ENCODE assay signal across 8 mouse cellular contexts in the genomic region with DNA sequence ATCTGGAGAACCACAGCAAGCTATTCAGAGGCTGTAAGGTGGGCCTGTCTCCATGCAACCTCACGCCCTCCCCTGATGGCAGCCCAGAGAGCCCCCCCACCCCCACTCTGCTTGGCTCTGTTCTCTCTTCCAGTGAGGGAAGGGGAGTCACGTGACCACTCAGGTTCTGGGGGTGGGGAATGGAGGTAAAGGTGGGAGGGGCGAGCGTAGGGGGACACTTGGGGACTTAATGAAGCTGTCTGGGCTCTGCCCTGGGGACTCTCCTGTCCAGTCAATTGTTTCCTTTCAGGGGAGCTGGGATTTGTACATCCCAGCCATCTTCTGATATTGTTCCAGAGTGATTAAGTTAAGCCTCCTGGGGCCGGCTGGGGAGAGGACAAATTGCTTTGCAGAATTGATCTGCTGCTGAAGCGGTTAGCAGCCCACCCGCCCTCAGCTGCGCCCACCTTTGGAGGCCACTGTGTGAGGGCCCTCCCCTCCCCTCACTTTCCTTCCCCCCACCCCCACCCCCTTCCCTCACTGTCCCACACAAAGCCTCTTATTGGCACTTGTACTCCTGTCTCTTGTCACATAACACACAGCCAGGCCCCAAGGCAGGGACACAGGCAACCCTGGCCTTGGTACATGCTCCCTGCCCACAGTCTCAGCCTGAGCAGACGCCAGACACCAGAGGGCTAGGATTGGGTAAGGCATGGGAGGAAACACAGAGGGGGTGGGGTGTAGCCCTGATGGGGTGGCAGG. TPM values are rescaled to one million over a fixed set of nuclear protein-coding genes. Genes with fewer than 3 reads are reported as not detected.
A peak's percentile ranks its signal among the peaks of the same experiment; 100 is the strongest.
DNase-seq lines count a peak whose midpoint lies in the region; ATAC-seq lines count a peak whose summit lies in the region.

No protein-coding gene starts in this region.

- WGBS in intestine, embryonic 14.5 days, result 22% methylated on average over 9 of the region's 9 CpGs
- WGBS in intestine, embryonic 16.5 days, result 19% methylated on average over 9 of the region's 9 CpGs
- 4% methylated on average over 9 of the region's 9 CpGs for WGBS in embryonic facial prominence, embryonic 10.5 days
- WGBS in hindbrain, embryonic 15.5 days, result 9% methylated on average over 9 of the region's 9 CpGs
- WGBS in neural tube, embryonic 11.5 days, result 7% methylated on average over 9 of the region's 9 CpGs

- H3K36me3 ChIP-seq in intestine, embryonic 14.5 days (ENCODE audit: control insufficient read depth, insufficient read depth, low read length), result no peaks in the 10 kb centered on the region
- H3K36me3 ChIP-seq in intestine, embryonic 16.5 days (ENCODE audit: control insufficient read depth, insufficient read depth, low read length), result no peaks in the 10 kb centered on the region
- H3K36me3 ChIP-seq in embryonic facial prominence, embryonic 10.5 days (replicated peaks), result no peaks in the 10 kb centered on the region
- no peaks in the 10 kb centered on the region for H3K36me3 ChIP-seq in hindbrain, embryonic 15.5 days
- no peaks in the 10 kb centered on the region for H3K36me3 ChIP-seq in neural tube, embryonic 11.5 days (ENCODE audit: control insufficient read depth, insufficient read depth, low read length)

- intact Hi-C loops in left cerebral cortex, postnatal 14 days (cut with DNase I), result no loop called here

- H3K4me3 ChIP-seq in intestine, embryonic 14.5 days (ENCODE audit: low read depth, low read length), result no peak overlapping the region
- H3K4me3 ChIP-seq in intestine, embryonic 16.5 days (ENCODE audit: low read length), result no peak overlapping the region
- H3K4me3 ChIP-seq in embryonic facial prominence, embryonic 10.5 days, result peak overlapping the region; percentile 45
- no peak overlapping the region for H3K4me3 ChIP-seq in hindbrain, embryonic 15.5 days
- H3K4me3 ChIP-seq in neural tube, embryonic 11.5 days (ENCODE audit: low read depth, low read length), result 0 out of 2 replicates have a peak overlapping the region, but pooled peaks have one; percentile 1

- DNase-seq in intestine, embryonic 14.5 days (ENCODE audit: low spot score), result no peak
- DNase-seq in embryonic facial prominence, embryonic 10.5 days (ENCODE audit: low spot score), result peak; percentile 81
- DNase-seq in neural tube, embryonic 11.5 days (ENCODE audit: low spot score), result peak; percentile 80
- DNase-seq in left cerebral cortex, postnatal 14 days (ENCODE audit: low spot score in 2 of 2), result no peak
- DNase-seq in cerebellum, postnatal 36 days, result no peak
- DNase-seq in spleen, postnatal 10 days (ENCODE audit: low spot score in 2 of 2), result no peak

- 0 out of 2 replicates have a peak, but pooled peaks have one; percentile 25 for ATAC-seq in intestine, embryonic 14.5 days (replicated peaks; ENCODE audit: low FRiP score, low TSS enrichment, low read depth)
- ATAC-seq in intestine, embryonic 16.5 days, result no peak
- ATAC-seq in hindbrain, embryonic 15.5 days (ENCODE audit: low FRiP score, low read depth), result peak; percentile 62
- ATAC-seq in neural tube, embryonic 11.5 days (ENCODE audit: insufficient read depth, low FRiP score, low TSS enrichment), result peak; percentile 78

- H3K9ac ChIP-seq in intestine, embryonic 14.5 days (ENCODE audit: low read length), result no peak overlapping the region
- H3K9ac ChIP-seq in intestine, embryonic 16.5 days (ENCODE audit: low read depth, low read length), result no peak overlapping the region
- no peak overlapping the region for H3K9ac ChIP-seq in hindbrain, embryonic 15.5 days
- H3K9ac ChIP-seq in neural tube, embryonic 11.5 days (ENCODE audit: low read length), result peak overlapping the region; percentile 35

- no peak overlapping the region for H3K27ac ChIP-seq in intestine, embryonic 14.5 days (ENCODE audit: low read depth)
- H3K27ac ChIP-seq in intestine, embryonic 16.5 days (ENCODE audit: low read length), result no peak overlapping the region
- peak overlapping the region; percentile 85 for H3K27ac ChIP-seq in embryonic facial prominence, embryonic 10.5 days (replicated peaks)
- peak overlapping the region; percentile 79 for H3K27ac ChIP-seq in hindbrain, embryonic 15.5 days (replicated peaks)
- H3K27ac ChIP-seq in neural tube, embryonic 11.5 days (ENCODE audit: low read depth, low read length), result peak overlapping the region; percentile 83

- 0 out of 2 replicates have a peak, but pooled peaks cover 5% of the 10 kb centered on the region for H3K27me3 ChIP-seq in intestine, embryonic 14.5 days (replicated peaks; ENCODE audit: control insufficient read depth, insufficient read depth, low read length)
- peaks cover 3% of the 10 kb centered on the region for H3K27me3 ChIP-seq in intestine, embryonic 16.5 days (replicated peaks; ENCODE audit: control insufficient read depth, insufficient read depth, low read length)
- H3K27me3 ChIP-seq in embryonic facial prominence, embryonic 10.5 days (replicated peaks; ENCODE audit: low read depth, poor library complexity, severe bottlenecking), result peaks cover 72% of the 10 kb centered on the region
- H3K27me3 ChIP-seq in hindbrain, embryonic 15.5 days, result peaks cover 5% of the 10 kb centered on the region; the same call in 1 of the 2 replicates
- no peaks in the 10 kb centered on the region for H3K27me3 ChIP-seq in neural tube, embryonic 11.5 days (ENCODE audit: control insufficient read depth, insufficient read depth, low read length)

- no peaks in the 10 kb centered on the region for H3K9me3 ChIP-seq in intestine, embryonic 14.5 days (ENCODE audit: control insufficient read depth, low read length)
- no peaks in the 10 kb centered on the region for H3K9me3 ChIP-seq in intestine, embryonic 16.5 days (ENCODE audit: control insufficient read depth, low read length)
- no peaks in the 10 kb centered on the region for H3K9me3 ChIP-seq in embryonic facial prominence, embryonic 10.5 days
- no peaks in the 10 kb centered on the region for H3K9me3 ChIP-seq in hindbrain, embryonic 15.5 days
- H3K9me3 ChIP-seq in neural tube, embryonic 11.5 days (ENCODE audit: control insufficient read depth, low read length), result no peaks in the 10 kb centered on the region

- H3K4me1 ChIP-seq in intestine, embryonic 14.5 days (replicated peaks; ENCODE audit: control insufficient read depth, insufficient read depth, low read length), result peaks cover 10% of the 10 kb centered on the region
- 0 out of 2 replicates have a peak, but pooled peaks cover 7% of the 10 kb centered on the region for H3K4me1 ChIP-seq in intestine, embryonic 16.5 days (ENCODE audit: control insufficient read depth, insufficient read depth, low read length)
- peaks cover 45% of the 10 kb centered on the region for H3K4me1 ChIP-seq in embryonic facial prominence, embryonic 10.5 days
- H3K4me1 ChIP-seq in hindbrain, embryonic 15.5 days (replicated peaks), result peaks cover 37% of the 10 kb centered on the region
- H3K4me1 ChIP-seq in neural tube, embryonic 11.5 days (ENCODE audit: control insufficient read depth, insufficient read depth, low read length), result peaks cover 8% of the 10 kb centered on the region

- no peak overlapping the region for H3K4me2 ChIP-seq in intestine, embryonic 14.5 days (ENCODE audit: low read length)
- no peak overlapping the region for H3K4me2 ChIP-seq in intestine, embryonic 16.5 days (ENCODE audit: low read depth, low read length)
- H3K4me2 ChIP-seq in hindbrain, embryonic 15.5 days, result peak overlapping the region; percentile 28
- peak overlapping the region; percentile 27 for H3K4me2 ChIP-seq in neural tube, embryonic 11.5 days (ENCODE audit: low read depth)

RNA-seq across cellular contexts. Expression of a gene that starts 11.5 kb away (rescaled TPM):
- 1.3 and 2.4 TPM in 2 replicates for polyA plus RNA-seq in intestine, embryonic 14.5 days (2014; fragmentation: Nextera tagmentation; extraction: Ambion mirVana)
- polyA plus RNA-seq in intestine, embryonic 16.5 days (2015; fragmentation: Nextera tagmentation; extraction: Ambion mirVana), result 0.56 and 0.65 TPM in 2 replicates
- 1.9 and 2.6 TPM in 2 replicates for polyA plus RNA-seq in embryonic facial prominence, embryonic 10.5 days (2016; fragmentation: Nextera tagmentation; extraction: Ambion mirVana)
- polyA plus RNA-seq in hindbrain, embryonic 15.5 days (2015; fragmentation: Nextera tagmentation; extraction: Ambion mirVana), result 16.2 and 20.7 TPM in 2 replicates
- 8.3 and 9.2 TPM in 2 replicates for polyA plus RNA-seq in neural tube, embryonic 11.5 days (2014; fragmentation: Nextera tagmentation; extraction: Ambion mirVana)
- 100 to 1,000 TPM; 112 to 122 TPM for total RNA-seq in left cerebral cortex, postnatal 14 days (2021)

RNA-seq across cellular contexts. Expression of a gene that starts 43.7 kb away (rescaled TPM):
- polyA plus RNA-seq in intestine, embryonic 14.5 days (2014; fragmentation: Nextera tagmentation; extraction: Ambion mirVana), result 11.2 and 12.9 TPM in 2 replicates
- 5.2 and 5.9 TPM in 2 replicates for polyA plus RNA-seq in intestine, embryonic 16.5 days (2015; fragmentation: Nextera tagmentation; extraction: Ambion mirVana)
- 14.4 and 15.7 TPM in 2 replicates for polyA plus RNA-seq in embryonic facial prominence, embryonic 10.5 days (2016; fragmentation: Nextera tagmentation; extraction: Ambion mirVana)
- 12.7 and 13.3 TPM in 2 replicates for polyA plus RNA-seq in hindbrain, embryonic 15.5 days (2015; fragmentation: Nextera tagmentation; extraction: Ambion mirVana)
- 12.2 and 12.6 TPM in 2 replicates for polyA plus RNA-seq in neural tube, embryonic 11.5 days (2014; fragmentation: Nextera tagmentation; extraction: Ambion mirVana)
- total RNA-seq in left cerebral cortex, postnatal 14 days (2021), result 10 to 100 TPM; 52.8 to 56.2 TPM

Comparison
In these comparisons a context has a peak if more than half of its experiments do, and no peak if none do; other contexts are left out.
1. DNase-seq: peak in embryonic facial prominence, embryonic 10.5 days (single experiment) and neural tube, embryonic 11.5 days (single experiment); none in intestine, embryonic 14.5 days (single experiment), left cerebral cortex, postnatal 14 days (0 of 2), cerebellum, postnatal 36 days (0 of 2) and spleen, postnatal 10 days (0 of 2).
2. H3K27ac ChIP-seq: peak in embryonic facial prominence, embryonic 10.5 days (single experiment), hindbrain, embryonic 15.5 days (single experiment) and neural tube, embryonic 11.5 days (single experiment); none in intestine, embryonic 14.5 days (single experiment) and intestine, embryonic 16.5 days (single experiment).
3. H3K4me2 ChIP-seq: peak in hindbrain, embryonic 15.5 days (single experiment) and neural tube, embryonic 11.5 days (single experiment); none in intestine, embryonic 14.5 days (single experiment) and intestine, embryonic 16.5 days (single experiment).
4. H3K4me3 ChIP-seq: peak in embryonic facial prominence, embryonic 10.5 days (single experiment) and neural tube, embryonic 11.5 days (single experiment); none in intestine, embryonic 14.5 days (single experiment), intestine, embryonic 16.5 days (single experiment) and hindbrain, embryonic 15.5 days (single experiment).